Mouse (Mus musculus): ENCODE measurements around the gene Agtpbp1. TPM values are rescaled to one million over a fixed set of nuclear protein-coding genes. Genes with fewer than 3 reads are reported as not detected.
"Not testable (repeated sequence)": the region's sequence is repeated elsewhere in the genome, so short reads cannot be mapped to it uniquely, and the experiment has no call there.

The Agtpbp1 gene
- polyA plus RNA-seq, 1 experiment: 5.1 TPM

DNA sequence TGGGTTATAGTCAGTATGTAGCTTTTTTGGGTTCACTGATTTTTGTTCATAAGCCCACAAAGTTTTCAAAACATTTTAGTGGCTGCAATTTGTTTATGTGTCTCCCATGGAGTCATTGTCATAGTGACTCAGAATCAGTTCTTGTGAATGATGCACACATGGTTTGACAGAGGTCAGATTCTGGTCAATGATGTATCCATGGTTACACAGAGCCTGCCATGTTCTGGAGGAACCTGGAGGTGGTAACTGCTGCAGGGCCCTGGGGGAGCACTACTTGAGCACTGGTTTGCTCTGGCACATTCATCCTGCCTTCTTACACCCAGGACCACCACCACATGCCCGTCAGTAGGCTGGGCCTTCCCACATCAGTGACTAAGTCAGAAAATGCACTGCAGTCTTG is 19.5 kb upstream of the Agtpbp1 start:
- no peak overlapping the region for H3K27ac ChIP-seq (ENCODE audit: insufficient read depth, low read length)
- H3K27me3 ChIP-seq (ENCODE audit: control insufficient read depth, insufficient read depth, low read length): no peaks in the 10 kb centered on the region
- no peak for TF ChIP-seq CTCF (IDR thresholded peaks at IDR 0.05; ENCODE audit: extremely low read depth, insufficient read depth, insufficient read length, insufficient replicate concordance)
- TF ChIP-seq POLR2A (IDR thresholded peaks at IDR 0.05; ENCODE audit: low read depth, low read length): no peak
- no peak for DNase-seq (ENCODE audit: low read depth in 1 of 2, low spot score in 2 of 2)
- WGBS: 83% methylated on average over 1 of the region's 1 CpGs
- no peak overlapping the region for H3K4me3 ChIP-seq (ENCODE audit: extremely low read depth, insufficient read depth, insufficient read length)
- H3K4me1 ChIP-seq (ENCODE audit: control insufficient read depth, insufficient read depth, insufficient read length): no peaks in the 10 kb centered on the region
- H3K36me3 ChIP-seq (ENCODE audit: control insufficient read depth, insufficient read depth, low read length): peaks cover 31% of the 10 kb centered on the region

DNA sequence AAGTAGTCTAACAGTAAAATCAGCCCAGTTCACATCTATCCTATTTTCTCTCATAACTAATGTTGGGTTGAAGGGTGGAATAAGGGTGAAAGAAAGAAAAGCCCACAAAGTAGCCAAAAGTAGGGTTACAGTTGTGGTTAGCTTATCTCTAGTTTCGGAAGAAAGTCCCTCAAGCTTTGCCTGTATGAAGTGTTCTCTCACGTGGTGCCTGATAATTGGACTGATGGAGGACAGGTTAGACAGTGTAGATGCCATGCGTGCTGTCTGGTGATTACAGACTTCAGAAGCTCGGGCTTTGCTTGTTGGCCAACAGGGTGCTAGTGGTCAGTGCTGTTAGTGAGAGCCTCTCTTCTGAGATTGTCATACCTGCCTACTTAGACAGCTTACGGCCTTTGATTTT is 18.1 kb upstream of the Agtpbp1 start:
- WGBS: 85% methylated on average over 5 of the region's 5 CpGs
- peaks cover 29% of the 10 kb centered on the region for H3K36me3 ChIP-seq (ENCODE audit: control insufficient read depth, insufficient read depth, low read length)
- TF ChIP-seq POLR2A (IDR thresholded peaks at IDR 0.05; ENCODE audit: low read depth, low read length): no peak
- no peak overlapping the region for H3K4me3 ChIP-seq (ENCODE audit: extremely low read depth, insufficient read depth, insufficient read length)
- H3K27ac ChIP-seq (ENCODE audit: insufficient read depth, low read length): no peak overlapping the region
- H3K4me1 ChIP-seq (ENCODE audit: control insufficient read depth, insufficient read depth, insufficient read length): no peaks in the 10 kb centered on the region
- H3K27me3 ChIP-seq (ENCODE audit: control insufficient read depth, insufficient read depth, low read length): no peaks in the 10 kb centered on the region
- no peak for DNase-seq (ENCODE audit: low read depth in 1 of 2, low spot score in 2 of 2)

DNA sequence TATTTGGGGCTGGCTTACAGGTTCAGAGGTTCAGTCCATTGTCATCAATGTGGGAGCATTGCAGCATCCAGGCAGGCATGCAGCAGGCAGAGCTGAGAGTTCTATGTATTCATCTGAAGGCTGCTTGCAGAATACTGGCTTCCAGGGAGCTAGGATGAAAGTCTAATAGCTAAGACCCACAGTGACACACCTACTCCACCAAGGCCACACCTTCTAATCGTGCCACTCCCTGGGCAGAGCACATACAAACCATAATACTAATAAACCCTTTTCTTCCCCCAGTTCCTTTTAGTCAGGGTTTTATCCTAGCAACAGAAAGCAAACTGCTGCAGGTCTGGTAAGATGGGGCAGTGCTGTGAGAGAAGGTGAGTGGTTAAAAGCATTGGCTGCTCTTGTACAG is 7.6 kb upstream of the Agtpbp1 start:
- H3K27ac ChIP-seq (ENCODE audit: insufficient read depth, low read length): no peak overlapping the region
- H3K4me3 ChIP-seq (ENCODE audit: extremely low read depth, insufficient read depth, insufficient read length): no peak overlapping the region
- 85% methylated on average over 1 of the region's 1 CpGs for WGBS
- DNase-seq (ENCODE audit: low read depth in 1 of 2, low spot score in 2 of 2): no peak
- H3K36me3 ChIP-seq (ENCODE audit: control insufficient read depth, insufficient read depth, low read length): peaks cover 11% of the 10 kb centered on the region
- no peaks in the 10 kb centered on the region for H3K27me3 ChIP-seq (ENCODE audit: control insufficient read depth, insufficient read depth, low read length)
- no peak for TF ChIP-seq POLR2A (IDR thresholded peaks at IDR 0.05; ENCODE audit: low read depth, low read length)
- no peak for TF ChIP-seq CTCF (IDR thresholded peaks at IDR 0.05; ENCODE audit: extremely low read depth, insufficient read depth, insufficient read length, insufficient replicate concordance)
- no peaks in the 10 kb centered on the region for H3K4me1 ChIP-seq (ENCODE audit: control insufficient read depth, insufficient read depth, insufficient read length)

DNA sequence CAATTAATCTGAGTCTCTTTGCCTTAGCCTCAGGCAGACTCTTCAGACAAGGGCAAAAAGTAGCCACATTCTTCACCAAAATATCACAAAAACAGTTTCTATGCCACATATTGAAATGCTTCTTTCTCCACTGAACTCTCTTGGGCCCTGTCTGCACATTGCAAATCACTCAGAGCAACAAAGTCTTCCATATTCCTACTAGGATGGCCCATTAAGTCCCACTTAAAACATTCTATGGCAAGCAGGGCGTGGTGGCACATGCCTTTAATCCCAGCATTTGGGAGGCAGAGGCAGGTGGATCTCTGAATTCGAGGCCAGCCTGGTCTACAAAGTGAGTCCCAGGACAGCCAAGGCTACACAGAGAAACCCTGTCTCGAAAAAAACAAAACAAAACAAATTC is 7.0 kb upstream of the Agtpbp1 start:
- 93% methylated on average over 3 of the region's 3 CpGs for WGBS
- not testable (repeated sequence) for H3K4me3 ChIP-seq (ENCODE audit: extremely low read depth, insufficient read depth, insufficient read length); H3K27ac ChIP-seq (ENCODE audit: insufficient read depth, low read length); H3K4me1 ChIP-seq (ENCODE audit: control insufficient read depth, insufficient read depth, insufficient read length); DNase-seq (ENCODE audit: low read depth in 1 of 2, low spot score in 2 of 2); H3K27me3 ChIP-seq (ENCODE audit: control insufficient read depth, insufficient read depth, low read length)
- peaks cover 11% of the 10 kb centered on the region for H3K36me3 ChIP-seq (ENCODE audit: control insufficient read depth, insufficient read depth, low read length)

DNA sequence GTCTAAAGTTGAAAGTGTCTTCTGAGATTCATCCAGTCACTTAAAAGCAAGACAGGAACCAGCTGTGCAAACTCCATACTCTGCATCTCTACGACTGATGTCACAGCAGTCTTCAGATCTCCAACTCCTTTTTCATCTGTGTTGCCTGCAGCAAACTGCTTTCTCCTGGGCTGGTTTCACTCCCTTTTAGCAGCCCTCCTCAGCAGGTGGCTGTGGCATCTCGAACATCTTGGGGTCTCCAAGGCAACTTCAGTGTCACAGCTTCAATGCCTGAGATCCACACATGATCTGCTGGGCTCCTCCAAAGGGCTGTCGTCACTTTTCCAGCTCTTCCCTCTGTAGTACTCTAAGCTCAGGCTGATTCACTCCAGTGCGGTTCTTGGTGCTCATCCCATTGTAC is 5.7 kb upstream of the Agtpbp1 start:
- DNase-seq (ENCODE audit: low read depth in 1 of 2, low spot score in 2 of 2): no peak
- 84% methylated on average over 4 of the region's 4 CpGs for WGBS
- H3K36me3 ChIP-seq (ENCODE audit: control insufficient read depth, insufficient read depth, low read length): peaks cover 11% of the 10 kb centered on the region
- no peak for TF ChIP-seq CTCF (IDR thresholded peaks at IDR 0.05; ENCODE audit: extremely low read depth, insufficient read depth, insufficient read length, insufficient replicate concordance)
- H3K4me1 ChIP-seq (ENCODE audit: control insufficient read depth, insufficient read depth, insufficient read length): no peaks in the 10 kb centered on the region; the same call in 1 of the 2 replicates
- H3K27ac ChIP-seq (ENCODE audit: insufficient read depth, low read length): no peak overlapping the region
- no peak overlapping the region for H3K4me3 ChIP-seq (ENCODE audit: extremely low read depth, insufficient read depth, insufficient read length)
- H3K27me3 ChIP-seq (ENCODE audit: control insufficient read depth, insufficient read depth, low read length): no peaks in the 10 kb centered on the region

DNA sequence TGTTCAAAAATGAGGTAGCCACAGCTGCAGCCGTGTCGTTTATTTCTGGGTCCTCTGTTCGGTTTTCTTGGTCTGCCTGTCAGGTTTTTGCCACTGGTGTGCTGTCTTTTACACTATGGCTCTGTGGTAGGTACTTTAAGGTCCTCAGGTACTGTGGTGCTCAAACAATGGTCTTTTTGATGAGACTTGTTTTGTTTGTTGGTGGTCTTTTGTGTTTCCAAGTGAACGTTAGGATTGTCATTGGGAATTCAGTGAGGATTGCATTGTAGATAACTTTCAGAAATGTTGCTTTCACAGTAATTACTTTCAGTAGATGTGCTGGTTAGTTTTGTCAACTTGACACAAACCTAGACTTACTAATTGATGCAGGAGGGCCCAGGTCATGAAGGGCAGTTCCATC is 4.6 kb upstream of the Agtpbp1 start:
- peaks cover 11% of the 10 kb centered on the region for H3K36me3 ChIP-seq (ENCODE audit: control insufficient read depth, insufficient read depth, low read length)
- no peak overlapping the region for H3K4me3 ChIP-seq (ENCODE audit: extremely low read depth, insufficient read depth, insufficient read length)
- 88% methylated on average over 4 of the region's 4 CpGs for WGBS
- no peaks in the 10 kb centered on the region for H3K27me3 ChIP-seq (ENCODE audit: control insufficient read depth, insufficient read depth, low read length)
- no peak for DNase-seq (ENCODE audit: low read depth in 1 of 2, low spot score in 2 of 2)
- H3K4me1 ChIP-seq (ENCODE audit: control insufficient read depth, insufficient read depth, insufficient read length): no peaks in the 10 kb centered on the region; the same call in 1 of the 2 replicates
- no peak overlapping the region for H3K27ac ChIP-seq (ENCODE audit: insufficient read depth, low read length)
- TF ChIP-seq POLR2A (IDR thresholded peaks at IDR 0.05; ENCODE audit: low read depth, low read length) (no peak), CTCF (IDR thresholded peaks at IDR 0.05; ENCODE audit: extremely low read depth, insufficient read depth, insufficient read length, insufficient replicate concordance) (no peak)

DNA sequence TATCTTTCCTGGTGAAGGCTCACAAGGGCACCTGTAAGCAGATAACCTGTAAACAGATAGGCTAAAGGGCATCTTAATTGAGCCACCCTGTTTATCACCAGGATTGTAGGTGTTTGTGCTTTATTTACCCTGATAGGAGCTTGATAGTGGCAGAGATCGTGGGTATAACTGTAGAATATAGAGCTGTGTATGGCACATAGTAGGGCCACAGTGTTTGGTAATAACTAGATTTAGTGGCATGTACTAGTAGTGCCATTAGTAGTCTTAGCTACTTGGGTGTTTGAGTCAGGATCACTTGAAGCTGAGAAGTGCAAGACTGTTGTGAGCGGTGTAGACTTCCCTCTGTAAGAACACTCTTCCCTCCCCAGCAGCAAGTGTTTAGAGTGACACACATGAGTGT is 2.2 kb upstream of the Agtpbp1 start:
- DNase-seq (ENCODE audit: low read depth in 1 of 2, low spot score in 2 of 2): no peak
- Histone ChIP-seq H3K4me1 (ENCODE audit: control insufficient read depth, insufficient read depth, insufficient read length) (no peaks in the 10 kb centered on the region; the same call in 1 of the 2 replicates), H3K4me3 (ENCODE audit: extremely low read depth, insufficient read depth, insufficient read length) (no peak overlapping the region), H3K36me3 (ENCODE audit: control insufficient read depth, insufficient read depth, low read length) (peaks cover 5% of the 10 kb centered on the region), H3K27me3 (ENCODE audit: control insufficient read depth, insufficient read depth, low read length) (no peaks in the 10 kb centered on the region), H3K27ac (ENCODE audit: insufficient read depth, low read length) (no peak overlapping the region)
- TF ChIP-seq CTCF (IDR thresholded peaks at IDR 0.05; ENCODE audit: extremely low read depth, insufficient read depth, insufficient read length, insufficient replicate concordance) (no peak), POLR2A (IDR thresholded peaks at IDR 0.05; ENCODE audit: low read depth, low read length) (no peak)
- 95% methylated on average over 2 of the region's 2 CpGs for WGBS
